Mouse (Mus musculus) intestine, postnatal 0 days (tissue): ENCODE data around the gene Gprin1. TPM values are rescaled to one million over a fixed set of nuclear protein-coding genes. Genes with fewer than 3 reads are reported as not detected.

ENCODE experiments used
- ATAC-seq: fragments of 200-750 bp; cut with Nextera tagmentation; 2 replicates; pipeline ENCODE4 v1.8.0; 2017; ENCODE audit warnings: mild to moderate bottlenecking, moderate TSS enrichment, moderate library complexity
- H3K27ac ChIP-seq: fragments of 300-500 bp; sonication (generic); 2 replicates; pipeline ENCODE4 v1.5.1; 2014; ENCODE audit warnings: mild to moderate bottlenecking, low read depth, low read length, moderate library complexity
- H3K27me3 ChIP-seq: fragments of 300-500 bp; sonication (generic); replicated peaks from 2 replicates; pipeline ENCODE4 v1.6.1; 2014; ENCODE audit warnings: low read length, mixed read lengths; ENCODE audit not compliant: control insufficient read depth, insufficient read depth
- H3K36me3 ChIP-seq: fragments of 300-500 bp; sonication (generic); 2 replicates; pipeline ENCODE4 v1.6.1; 2014; ENCODE audit warnings: mild to moderate bottlenecking, moderate library complexity; ENCODE audit not compliant: control insufficient read depth, insufficient read depth
- H3K4me1 ChIP-seq: fragments of 300-500 bp; sonication (generic); replicated peaks from 2 replicates; pipeline ENCODE4 v1.6.1; 2014; ENCODE audit warnings: antibody characterized with exemption, low read length, mixed read lengths; ENCODE audit not compliant: control insufficient read depth, insufficient read depth
- H3K4me2 ChIP-seq: fragments of 300-500 bp; sonication (generic); replicated peaks from 2 replicates; pipeline ENCODE4 v1.6.1; 2014; ENCODE audit warnings: low read depth, mild to moderate bottlenecking, moderate library complexity
- H3K4me3 ChIP-seq: fragments of 300-500 bp; sonication (generic); 2 replicates; pipeline ENCODE4 v1.5.1; 2014; ENCODE audit warnings: low read depth, low read length
- H3K9ac ChIP-seq: fragments of 300-500 bp; sonication (generic); 2 replicates; pipeline ENCODE4 v1.6.1; 2014; ENCODE audit warnings: mild to moderate bottlenecking, low read depth, low read length
- H3K9me3 ChIP-seq: fragments of 300-500 bp; sonication (generic); 2 replicates; pipeline ENCODE4 v1.6.1; 2016; ENCODE audit warnings: mixed run types; ENCODE audit not compliant: control insufficient read depth
- CTCF ChIP-seq: sonication (generic); IDR thresholded peaks from 2 replicates; pipeline ENCODE4 v1.5.1; 2016; ENCODE audit warnings: low read depth, mild to moderate bottlenecking, control low read depth, antibody characterized with exemption, moderate library complexity
- WGBS: fragments of 180-500 bp; shearing (Covaris S2); extraction: QIAGEN DNeasy Blood & Tissue Kit; methylation state at CpG from one replicate; pipeline ENCODE4 v1.1.7; 2014; 5-methylcytosine and 5-hydroxymethylcytosine counted together
- polyA plus RNA-seq: library from polyadenylated mRNA; unstranded; fragments of >200 nt; fragmentation: Nextera tagmentation; extraction: Ambion mirVana; gene quantifications from 2 replicates; pipeline ENCODE4 v1.2.1, GENCODE M21; 2015

The Gprin1 gene
- polyA plus RNA-seq, 1 experiment from 2014 or later, result 0.59 TPM

DNA sequence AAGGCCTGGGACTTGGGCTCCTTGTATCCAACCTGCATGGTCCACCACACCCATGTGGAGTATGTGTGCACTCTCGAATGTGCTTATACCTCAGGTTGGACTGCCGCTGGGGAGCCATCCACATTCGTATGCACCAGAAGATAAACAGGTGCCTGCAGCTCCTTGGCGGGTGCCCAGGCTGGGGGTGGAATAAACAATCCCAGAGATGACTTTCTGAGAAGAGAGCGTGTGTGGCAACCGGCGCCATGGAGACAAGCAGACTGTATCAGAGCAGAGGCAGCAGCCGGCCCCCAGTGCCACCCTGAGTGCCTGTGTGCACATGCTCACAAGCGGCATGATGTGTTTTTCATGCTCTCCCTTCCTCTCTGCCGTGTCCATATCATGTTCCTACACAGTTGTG is 3.0 kb upstream of the Gprin1 start:
- H3K4me2 ChIP-seq, result no peak overlapping the region
- H3K27ac ChIP-seq, result no peak overlapping the region
- H3K36me3 ChIP-seq, result no peaks in the 10 kb centered on the region
- peaks cover 5% of the 10 kb centered on the region for H3K4me1 ChIP-seq
- WGBS, result 58% methylated on average over 10 of the region's 10 CpGs
- no peak overlapping the region for H3K9ac ChIP-seq
- no peaks in the 10 kb centered on the region for H3K9me3 ChIP-seq
- peaks cover 37% of the 10 kb centered on the region for H3K27me3 ChIP-seq
- no peak for ATAC-seq
- TF ChIP-seq CTCF, result no peak
- no peak overlapping the region for H3K4me3 ChIP-seq

- Histone ChIP-seq H3K4me1 (peaks cover 4% of the 10 kb centered on the region), H3K4me3 (no peak overlapping the region), H3K27ac (no peak overlapping the region), H3K9ac (no peak overlapping the region), H3K27me3 (peaks cover 42% of the 10 kb centered on the region), H3K9me3 (no peaks in the 10 kb centered on the region), H3K4me2 (no peak overlapping the region), H3K36me3 (no peaks in the 10 kb centered on the region)
- WGBS, result 1% methylated on average over 8 of the region's 8 CpGs
- TF ChIP-seq CTCF, result no peak
- no peak for ATAC-seq
These were observed 1.0 kb upstream of the Gprin1 start for GRCm38 (mm10) chr13:54750699-54751098.

GRCm38 (mm10) chr13:54749061-54749863 is 412 bp downstream of the Gprin1 start:
- Histone ChIP-seq H3K27ac (no peak overlapping the region), H3K4me3 (peak overlapping the region; percentile 53), H3K4me1 (peaks cover 4% of the 10 kb centered on the region), H3K4me2 (peak overlapping the region; percentile 89), H3K27me3 (peaks cover 42% of the 10 kb centered on the region), H3K36me3 (no peaks in the 10 kb centered on the region), H3K9me3 (no peaks in the 10 kb centered on the region), H3K9ac (no peak overlapping the region)
- TF ChIP-seq CTCF, result no peak
- WGBS, result 1% methylated on average over 74 of the region's 100 CpGs
- peak; percentile 58 for ATAC-seq

- WGBS, result 50% methylated on average over 10 of the region's 10 CpGs
- no peak overlapping the region for H3K4me3 ChIP-seq
- H3K9ac ChIP-seq, result no peak overlapping the region
- H3K9me3 ChIP-seq, result no peaks in the 10 kb centered on the region
- peaks cover 42% of the 10 kb centered on the region for H3K27me3 ChIP-seq
- no peak for ATAC-seq
- no peaks in the 10 kb centered on the region for H3K36me3 ChIP-seq
- TF ChIP-seq CTCF, result no peak
- no peak overlapping the region for H3K27ac ChIP-seq
- peaks cover 4% of the 10 kb centered on the region for H3K4me1 ChIP-seq
- H3K4me2 ChIP-seq, result no peak overlapping the region; the same call in 1 of the 2 replicates
These were observed 983 bp downstream of the Gprin1 start for GRCm38 (mm10) chr13:54748721-54749060.

DNA sequence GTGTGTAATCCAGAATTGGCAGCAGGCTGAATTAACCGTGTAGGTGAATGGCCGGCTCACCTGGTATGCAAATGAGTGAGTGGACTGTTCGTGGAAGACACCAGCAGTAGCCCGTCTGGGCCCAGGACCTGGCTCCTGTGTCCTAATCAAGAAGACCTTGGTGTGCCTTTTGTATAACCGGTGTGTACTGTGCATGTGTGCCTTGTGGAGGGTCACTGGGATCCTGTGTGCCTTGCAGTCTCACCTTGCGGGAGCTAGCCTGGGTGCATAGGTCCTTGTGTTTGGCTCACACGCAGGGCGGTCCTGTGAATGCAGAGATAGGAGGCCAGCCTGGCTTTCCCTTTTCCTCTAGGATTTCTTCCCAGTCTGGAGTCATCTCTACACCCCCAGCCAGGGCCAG is 1.5 kb downstream of the Gprin1 start:
- H3K4me2 ChIP-seq, result no peak overlapping the region
- ATAC-seq, result no peak
- 75% methylated on average over 8 of the region's 8 CpGs for WGBS

DNA sequence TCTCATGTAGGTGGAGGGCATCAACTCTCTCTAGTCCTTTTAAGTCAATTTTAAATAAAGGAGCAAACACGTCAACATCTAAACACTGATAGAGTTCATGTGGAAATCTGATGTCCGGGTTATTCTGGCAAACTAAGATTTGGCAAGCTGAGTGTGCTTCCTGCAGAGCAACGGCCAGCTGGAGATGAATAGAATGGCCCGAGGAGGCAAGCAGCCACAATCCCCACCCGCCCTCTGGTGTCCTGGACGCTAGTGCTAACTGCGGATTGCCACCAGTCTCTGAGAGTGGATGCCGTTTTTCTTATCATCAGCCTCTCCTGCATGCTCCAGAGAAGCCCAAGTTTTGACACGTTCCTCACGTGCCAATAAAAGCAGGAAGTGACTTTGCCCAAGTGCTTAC is 2.8 kb downstream of the Gprin1 start:
- Histone ChIP-seq H3K9me3 (no peaks in the 10 kb centered on the region), H3K4me1 (peaks cover 4% of the 10 kb centered on the region), H3K36me3 (no peaks in the 10 kb centered on the region), H3K27ac (no peak overlapping the region), H3K9ac (no peak overlapping the region), H3K27me3 (peaks cover 42% of the 10 kb centered on the region), H3K4me3 (no peak overlapping the region), H3K4me2 (no peak overlapping the region)
- no peak for ATAC-seq
- TF ChIP-seq CTCF, result no peak
- WGBS, result 36% methylated on average over 10 of the region's 10 CpGs

More for the DNA sequence above, 1.5 kb downstream of the Gprin1 start:
- no peak for TF ChIP-seq CTCF
- Histone ChIP-seq H3K36me3 (no peaks in the 10 kb centered on the region), H3K9me3 (no peaks in the 10 kb centered on the region), H3K27ac (no peak overlapping the region), H3K9ac (no peak overlapping the region), H3K4me1 (peaks cover 4% of the 10 kb centered on the region), H3K4me3 (no peak overlapping the region), H3K27me3 (peaks cover 42% of the 10 kb centered on the region)
